Mouse (Mus musculus): ENCODE results near the gene Krt90. TPM values are rescaled to one million over a fixed set of nuclear protein-coding genes. Genes with fewer than 3 reads are reported as not detected.

Gene Krt90
- not detected in 2 replicates for polyA plus RNA-seq (2015; fragmentation: Nextera tagmentation; extraction: Ambion mirVana)

- H3K4me3 ChIP-seq (ENCODE audit: low read depth, low read length) = no peak within 1 kb of the TSS
- H3K27ac ChIP-seq (ENCODE audit: low read length) = no peak within 1 kb of the TSS
- H3K36me3 ChIP-seq (ENCODE audit: control insufficient read depth, insufficient read depth) = no peaks in the 10 kb centered on the region
- ATAC-seq (ENCODE audit: low read depth) = no peak
- no peaks in the 10 kb centered on the region for H3K27me3 ChIP-seq (ENCODE audit: control insufficient read depth, insufficient read depth, low read depth, low read length)
- H3K9ac ChIP-seq (ENCODE audit: low read depth, low read length) = no peak within 1 kb of the TSS
- H3K4me2 ChIP-seq (ENCODE audit: low read depth, low read length) = no peak within 1 kb of the TSS
- WGBS (ENCODE audit: insufficient replicate concordance) = 39% methylated on average over 5 of the region's 5 CpGs
- no peaks in the 10 kb centered on the region for H3K9me3 ChIP-seq (replicated peaks; ENCODE audit: control insufficient read depth, low read length)
- H3K4me1 ChIP-seq (ENCODE audit: control insufficient read depth, low read depth, low read length) = no peaks in the 10 kb centered on the region
These were observed at the start of gene Krt90 for GRCm38 (mm10) chr15:101562850-101563249. TSS of gene Krt90 (minus strand) at chr15:101562950.

GRCm38 (mm10) chr15:101599123-101599522 lies 36.4 kb upstream of the Krt90 start:
- no peaks in the 10 kb centered on the region for H3K4me1 ChIP-seq (ENCODE audit: control insufficient read depth, low read depth, low read length)
- no peak overlapping the region for H3K4me3 ChIP-seq (ENCODE audit: low read depth, low read length)
- no peak overlapping the region for H3K4me2 ChIP-seq (ENCODE audit: low read depth, low read length)
- H3K9ac ChIP-seq (ENCODE audit: low read depth, low read length) = no peak overlapping the region
- H3K27ac ChIP-seq (ENCODE audit: low read length) = no peak overlapping the region
- H3K36me3 ChIP-seq (ENCODE audit: control insufficient read depth, insufficient read depth) = no peaks in the 10 kb centered on the region
- WGBS (ENCODE audit: insufficient replicate concordance) = 41% methylated on average over 6 of the region's 6 CpGs
- ATAC-seq (ENCODE audit: low read depth) = no peak
- H3K27me3 ChIP-seq (ENCODE audit: control insufficient read depth, insufficient read depth, low read depth, low read length) = no peaks in the 10 kb centered on the region
- H3K9me3 ChIP-seq (replicated peaks; ENCODE audit: control insufficient read depth, low read length) = no peaks in the 10 kb centered on the region

GRCm38 (mm10) chr15:101588216-101588615 lies 25.5 kb upstream of the Krt90 start:
- no peaks in the 10 kb centered on the region for H3K36me3 ChIP-seq (ENCODE audit: control insufficient read depth, insufficient read depth)
- ATAC-seq (ENCODE audit: low read depth) = no peak
- no peak overlapping the region for H3K9ac ChIP-seq (ENCODE audit: low read depth, low read length)
- H3K27ac ChIP-seq (ENCODE audit: low read length) = no peak overlapping the region
- no peak overlapping the region for H3K4me2 ChIP-seq (ENCODE audit: low read depth, low read length)
- H3K27me3 ChIP-seq (ENCODE audit: control insufficient read depth, insufficient read depth, low read depth, low read length) = no peaks in the 10 kb centered on the region
- H3K4me3 ChIP-seq (ENCODE audit: low read depth, low read length) = no peak overlapping the region
- H3K9me3 ChIP-seq (replicated peaks; ENCODE audit: control insufficient read depth, low read length) = no peaks in the 10 kb centered on the region
- 59% methylated on average over 10 of the region's 10 CpGs for WGBS (ENCODE audit: insufficient replicate concordance)
- no peaks in the 10 kb centered on the region for H3K4me1 ChIP-seq (ENCODE audit: control insufficient read depth, low read depth, low read length)

GRCm38 (mm10) chr15:101584456-101584855 lies 21.7 kb upstream of the Krt90 start:
- ATAC-seq (ENCODE audit: low read depth) = no peak
- WGBS (ENCODE audit: insufficient replicate concordance) = 27% methylated on average over 2 of the region's 2 CpGs
- Histone ChIP-seq H3K9me3 (replicated peaks; ENCODE audit: control insufficient read depth, low read length) (no peaks in the 10 kb centered on the region), H3K36me3 (ENCODE audit: control insufficient read depth, insufficient read depth) (no peaks in the 10 kb centered on the region), H3K27me3 (ENCODE audit: control insufficient read depth, insufficient read depth, low read depth, low read length) (no peaks in the 10 kb centered on the region), H3K4me1 (ENCODE audit: control insufficient read depth, low read depth, low read length) (no peaks in the 10 kb centered on the region), H3K27ac (ENCODE audit: low read length) (no peak overlapping the region), H3K9ac (ENCODE audit: low read depth, low read length) (no peak overlapping the region), H3K4me2 (ENCODE audit: low read depth, low read length) (no peak overlapping the region), H3K4me3 (ENCODE audit: low read depth, low read length) (no peak overlapping the region)

- Histone ChIP-seq H3K9me3 (replicated peaks; ENCODE audit: control insufficient read depth, low read length) (no peaks in the 10 kb centered on the region), H3K4me3 (ENCODE audit: low read depth, low read length) (no peak overlapping the region), H3K27ac (ENCODE audit: low read length) (no peak overlapping the region), H3K4me2 (ENCODE audit: low read depth, low read length) (no peak overlapping the region), H3K4me1 (ENCODE audit: control insufficient read depth, low read depth, low read length) (no peaks in the 10 kb centered on the region), H3K9ac (ENCODE audit: low read depth, low read length) (no peak overlapping the region), H3K27me3 (ENCODE audit: control insufficient read depth, insufficient read depth, low read depth, low read length) (no peaks in the 10 kb centered on the region), H3K36me3 (ENCODE audit: control insufficient read depth, insufficient read depth) (no peaks in the 10 kb centered on the region)
- 54% methylated on average over 8 of the region's 8 CpGs for WGBS (ENCODE audit: insufficient replicate concordance)
- no peak for ATAC-seq (ENCODE audit: low read depth)
These were observed 20.6 kb upstream of the Krt90 start for GRCm38 (mm10) chr15:101583211-101583965.

GRCm38 (mm10) chr15:101581701-101582100 lies 19.0 kb upstream of the Krt90 start:
- WGBS (ENCODE audit: insufficient replicate concordance) = 48% methylated on average over 3 of the region's 3 CpGs
- ATAC-seq (ENCODE audit: low read depth) = no peak
- Histone ChIP-seq H3K4me3 (ENCODE audit: low read depth, low read length) (no peak overlapping the region), H3K27me3 (ENCODE audit: control insufficient read depth, insufficient read depth, low read depth, low read length) (no peaks in the 10 kb centered on the region), H3K36me3 (ENCODE audit: control insufficient read depth, insufficient read depth) (no peaks in the 10 kb centered on the region), H3K4me2 (ENCODE audit: low read depth, low read length) (no peak overlapping the region), H3K27ac (ENCODE audit: low read length) (no peak overlapping the region), H3K9me3 (replicated peaks; ENCODE audit: control insufficient read depth, low read length) (no peaks in the 10 kb centered on the region), H3K4me1 (ENCODE audit: control insufficient read depth, low read depth, low read length) (no peaks in the 10 kb centered on the region), H3K9ac (ENCODE audit: low read depth, low read length) (no peak overlapping the region)

GRCm38 (mm10) chr15:101575506-101575905 lies 12.8 kb upstream of the Krt90 start:
- Histone ChIP-seq H3K27me3 (ENCODE audit: control insufficient read depth, insufficient read depth, low read depth, low read length) (no peaks in the 10 kb centered on the region; the same call in 1 of the 2 replicates), H3K27ac (ENCODE audit: low read length) (no peak overlapping the region), H3K4me3 (ENCODE audit: low read depth, low read length) (no peak overlapping the region), H3K9me3 (replicated peaks; ENCODE audit: control insufficient read depth, low read length) (no peaks in the 10 kb centered on the region), H3K4me2 (ENCODE audit: low read depth, low read length) (no peak overlapping the region), H3K9ac (ENCODE audit: low read depth, low read length) (no peak overlapping the region), H3K36me3 (ENCODE audit: control insufficient read depth, insufficient read depth) (no peaks in the 10 kb centered on the region), H3K4me1 (ENCODE audit: control insufficient read depth, low read depth, low read length) (no peaks in the 10 kb centered on the region)
- WGBS (ENCODE audit: insufficient replicate concordance) = 54% methylated on average over 5 of the region's 5 CpGs
- no peak for ATAC-seq (ENCODE audit: low read depth)

GRCm38 (mm10) chr15:101573796-101574345 lies 11.1 kb upstream of the Krt90 start, which contains the start of gene Krt75:
TSS of gene Krt75 (minus strand) at chr15:101573904.
- H3K4me2 ChIP-seq (ENCODE audit: low read depth, low read length) = no peak within 1 kb of the TSS
- no peak within 1 kb of the TSS for H3K27ac ChIP-seq (ENCODE audit: low read length)
- no peak for ATAC-seq (ENCODE audit: low read depth)
- H3K36me3 ChIP-seq (ENCODE audit: control insufficient read depth, insufficient read depth) = no peaks in the 10 kb centered on the region
- no peaks in the 10 kb centered on the region for H3K4me1 ChIP-seq (ENCODE audit: control insufficient read depth, low read depth, low read length)
- no peak within 1 kb of the TSS for H3K9ac ChIP-seq (ENCODE audit: low read depth, low read length)
- WGBS (ENCODE audit: insufficient replicate concordance) = 56% methylated on average over 15 of the region's 15 CpGs
- no peaks in the 10 kb centered on the region; the same call in 1 of the 2 replicates for H3K27me3 ChIP-seq (ENCODE audit: control insufficient read depth, insufficient read depth, low read depth, low read length)
- H3K9me3 ChIP-seq (replicated peaks; ENCODE audit: control insufficient read depth, low read length) = no peaks in the 10 kb centered on the region
- no peak within 1 kb of the TSS for H3K4me3 ChIP-seq (ENCODE audit: low read depth, low read length)

- ATAC-seq (ENCODE audit: low read depth) = no peak
- no peak overlapping the region for H3K9ac ChIP-seq (ENCODE audit: low read depth, low read length)
- 30% methylated on average over 7 of the region's 7 CpGs for WGBS (ENCODE audit: insufficient replicate concordance)
These were observed 5.0 kb upstream of the Krt90 start for GRCm38 (mm10) chr15:101567780-101568179.

More at GRCm38 (mm10) chr15:101567780-101568179, 5.0 kb upstream of the Krt90 start:
- no peaks in the 10 kb centered on the region for H3K9me3 ChIP-seq (replicated peaks; ENCODE audit: control insufficient read depth, low read length)
- no peaks in the 10 kb centered on the region for H3K36me3 ChIP-seq (ENCODE audit: control insufficient read depth, insufficient read depth)
- H3K4me2 ChIP-seq (ENCODE audit: low read depth, low read length) = no peak overlapping the region
- H3K4me1 ChIP-seq (ENCODE audit: control insufficient read depth, low read depth, low read length) = no peaks in the 10 kb centered on the region
- H3K27ac ChIP-seq (ENCODE audit: low read length) = no peak overlapping the region
- H3K4me3 ChIP-seq (ENCODE audit: low read depth, low read length) = no peak overlapping the region
- H3K27me3 ChIP-seq (ENCODE audit: control insufficient read depth, insufficient read depth, low read depth, low read length) = no peaks in the 10 kb centered on the region; the same call in 1 of the 2 replicates

All from liver, embryonic 16.5 days (tissue).